Mouse (Mus musculus): ENCODE data around the gene Trpv4. TPM values are rescaled to one million over a fixed set of nuclear protein-coding genes. Genes with fewer than 3 reads are reported as not detected.

Trpv4 gene
- polyA plus RNA-seq, 1 experiment from 2014 or later = 0.17 TPM

- ATAC-seq (replicated peaks; ENCODE audit: low FRiP score) (no peak), DNase-seq (ENCODE audit: low spot score) (no peak)
- WGBS = 86% methylated on average over 15 of the region's 15 CpGs
- no peak overlapping the region for H3K27ac ChIP-seq (ENCODE audit: low read depth, low read length)
- H3K27me3 ChIP-seq (ENCODE audit: control insufficient read depth, insufficient read depth, low read length) = no peaks in the 10 kb centered on the region
- H3K36me3 ChIP-seq (ENCODE audit: control insufficient read depth, insufficient read depth, low read length) = no peaks in the 10 kb centered on the region
- no peaks in the 10 kb centered on the region for H3K9me3 ChIP-seq (ENCODE audit: control insufficient read depth, low read length)
- H3K9ac ChIP-seq (ENCODE audit: low read length) = no peak overlapping the region
- no peak overlapping the region for H3K4me2 ChIP-seq (ENCODE audit: low read depth, low read length, severe bottlenecking)
- H3K4me1 ChIP-seq (replicated peaks; ENCODE audit: control insufficient read depth, insufficient read depth, low read length) = peaks cover 39% of the 10 kb centered on the region
- H3K4me3 ChIP-seq (ENCODE audit: low read depth, low read length) = no peak overlapping the region
Observed at GRCm38 (mm10) chr5:114594741-114595241, 63.4 kb downstream of the Trpv4 start.

- H3K36me3 ChIP-seq (ENCODE audit: control insufficient read depth, insufficient read depth, low read length) = no peaks in the 10 kb centered on the region
- H3K4me3 ChIP-seq (ENCODE audit: low read depth, low read length) = no peak overlapping the region
- WGBS = 87% methylated on average over 5 of the region's 5 CpGs
- H3K9ac ChIP-seq (ENCODE audit: low read length) = no peak overlapping the region
- peaks cover 47% of the 10 kb centered on the region for H3K4me1 ChIP-seq (replicated peaks; ENCODE audit: control insufficient read depth, insufficient read depth, low read length)
- no peak for DNase-seq (ENCODE audit: low spot score)
- H3K27me3 ChIP-seq (ENCODE audit: control insufficient read depth, insufficient read depth, low read length) = no peaks in the 10 kb centered on the region
- no peak overlapping the region for H3K27ac ChIP-seq (ENCODE audit: low read depth, low read length)
- H3K9me3 ChIP-seq (ENCODE audit: control insufficient read depth, low read length) = no peaks in the 10 kb centered on the region
- no peak for ATAC-seq (replicated peaks; ENCODE audit: low FRiP score)
- no peak overlapping the region for H3K4me2 ChIP-seq (ENCODE audit: low read depth, low read length, severe bottlenecking)
Observed at GRCm38 (mm10) chr5:114593949-114594348, 64.3 kb downstream of the Trpv4 start.

GRCm38 (mm10) chr5:114593161-114593821 lies 64.9 kb downstream of the Trpv4 start:
- no peak overlapping the region for H3K4me3 ChIP-seq (ENCODE audit: low read depth, low read length)
- H3K4me2 ChIP-seq (ENCODE audit: low read depth, low read length, severe bottlenecking) = peak overlapping the region; percentile 27; the same call in 1 of the 2 replicates
- no peaks in the 10 kb centered on the region for H3K36me3 ChIP-seq (ENCODE audit: control insufficient read depth, insufficient read depth, low read length)
- ATAC-seq (replicated peaks; ENCODE audit: low FRiP score) (no peak), DNase-seq (ENCODE audit: low spot score) (no peak)
- 51% methylated on average over 12 of the region's 12 CpGs for WGBS
- H3K27ac ChIP-seq (ENCODE audit: low read depth, low read length) = no peak overlapping the region; the same call in 1 of the 2 replicates
- no peaks in the 10 kb centered on the region for H3K27me3 ChIP-seq (ENCODE audit: control insufficient read depth, insufficient read depth, low read length)
- peaks cover 54% of the 10 kb centered on the region for H3K4me1 ChIP-seq (replicated peaks; ENCODE audit: control insufficient read depth, insufficient read depth, low read length)
- no peaks in the 10 kb centered on the region for H3K9me3 ChIP-seq (ENCODE audit: control insufficient read depth, low read length)
- 0 out of 2 replicates have a peak overlapping the region, but pooled peaks have one; percentile 4 for H3K9ac ChIP-seq (ENCODE audit: low read length)

DNA sequence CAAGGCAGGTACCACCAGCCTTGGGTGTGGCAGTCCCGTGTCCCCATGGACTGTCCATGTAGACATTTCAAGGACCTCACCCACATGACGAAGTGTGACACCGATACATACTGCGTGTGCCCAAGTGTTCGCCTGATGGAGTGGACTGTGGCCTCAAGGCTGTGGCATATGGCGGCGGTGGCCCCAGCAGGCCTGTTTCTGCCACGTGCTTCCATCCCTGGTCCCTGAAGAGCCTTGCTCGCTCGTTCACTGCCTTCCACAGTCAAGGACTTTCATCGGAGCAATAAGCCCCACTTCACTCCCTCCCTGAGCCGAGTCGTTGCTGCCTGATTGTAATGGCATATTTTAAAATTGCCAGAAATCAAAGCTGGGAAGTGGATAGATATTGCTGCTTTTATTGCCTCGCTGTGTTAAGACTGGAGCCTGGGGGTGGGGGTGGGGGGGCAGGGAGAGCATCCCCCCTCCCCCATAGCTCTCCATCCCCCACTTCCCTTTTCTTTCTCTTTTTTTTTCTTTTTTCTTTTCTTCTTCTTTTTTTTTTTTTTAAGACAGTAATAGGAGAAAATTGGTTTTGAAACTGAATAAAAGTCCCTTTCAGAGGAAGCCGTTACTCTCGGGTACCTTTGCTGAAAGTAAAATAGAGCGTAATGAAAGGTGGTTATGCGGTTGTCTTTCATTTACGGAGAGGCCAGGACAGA lies 65.6 kb downstream of the Trpv4 start:
- peak overlapping the region; percentile 27; the same call in 1 of the 2 replicates for H3K4me2 ChIP-seq (ENCODE audit: low read depth, low read length, severe bottlenecking)
- ATAC-seq (replicated peaks; ENCODE audit: low FRiP score) = 0 out of 2 replicates have a peak, but pooled peaks have one; percentile 11
- no peak for DNase-seq (ENCODE audit: low spot score)
- H3K4me3 ChIP-seq (ENCODE audit: low read depth, low read length) = no peak overlapping the region
- no peak overlapping the region for H3K9ac ChIP-seq (ENCODE audit: low read length)
- no peaks in the 10 kb centered on the region for H3K9me3 ChIP-seq (ENCODE audit: control insufficient read depth, low read length)
- peaks cover 55% of the 10 kb centered on the region for H3K4me1 ChIP-seq (replicated peaks; ENCODE audit: control insufficient read depth, insufficient read depth, low read length)
- no peaks in the 10 kb centered on the region for H3K27me3 ChIP-seq (ENCODE audit: control insufficient read depth, insufficient read depth, low read length)
- no peaks in the 10 kb centered on the region for H3K36me3 ChIP-seq (ENCODE audit: control insufficient read depth, insufficient read depth, low read length)
- H3K27ac ChIP-seq (ENCODE audit: low read depth, low read length) = peak overlapping the region; percentile 57
- WGBS = 47% methylated on average over 19 of the region's 19 CpGs

- Histone ChIP-seq H3K4me1 (replicated peaks; ENCODE audit: control insufficient read depth, insufficient read depth, low read length) (peaks cover 55% of the 10 kb centered on the region), H3K9me3 (ENCODE audit: control insufficient read depth, low read length) (no peaks in the 10 kb centered on the region), H3K4me2 (ENCODE audit: low read depth, low read length, severe bottlenecking) (no peak overlapping the region), H3K27me3 (ENCODE audit: control insufficient read depth, insufficient read depth, low read length) (no peaks in the 10 kb centered on the region), H3K4me3 (ENCODE audit: low read depth, low read length) (no peak overlapping the region), H3K9ac (ENCODE audit: low read length) (no peak overlapping the region), H3K36me3 (ENCODE audit: control insufficient read depth, insufficient read depth, low read length) (no peaks in the 10 kb centered on the region), H3K27ac (ENCODE audit: low read depth, low read length) (peak overlapping the region; percentile 34)
- 56% methylated on average over 15 of the region's 15 CpGs for WGBS
- ATAC-seq (replicated peaks; ENCODE audit: low FRiP score) (no peak), DNase-seq (ENCODE audit: low spot score) (no peak)
Observed at GRCm38 (mm10) chr5:114591151-114591561, 67.1 kb downstream of the Trpv4 start.

GRCm38 (mm10) chr5:114590043-114590913 lies 67.9 kb downstream of the Trpv4 start:
- H3K27me3 ChIP-seq (ENCODE audit: control insufficient read depth, insufficient read depth, low read length) = no peaks in the 10 kb centered on the region
- no peak for ATAC-seq (replicated peaks; ENCODE audit: low FRiP score)
- no peaks in the 10 kb centered on the region for H3K9me3 ChIP-seq (ENCODE audit: control insufficient read depth, low read length)
- H3K4me2 ChIP-seq (ENCODE audit: low read depth, low read length, severe bottlenecking) = no peak overlapping the region
- no peaks in the 10 kb centered on the region for H3K36me3 ChIP-seq (ENCODE audit: control insufficient read depth, insufficient read depth, low read length)
- H3K4me3 ChIP-seq (ENCODE audit: low read depth, low read length) = no peak overlapping the region
- peak overlapping the region; percentile 34; the same call in 1 of the 2 replicates for H3K27ac ChIP-seq (ENCODE audit: low read depth, low read length)
- DNase-seq (ENCODE audit: low spot score) = no peak
- 85% methylated on average over 17 of the region's 17 CpGs for WGBS
- H3K9ac ChIP-seq (ENCODE audit: low read length) = no peak overlapping the region; the same call in 1 of the 2 replicates
- peaks cover 63% of the 10 kb centered on the region for H3K4me1 ChIP-seq (replicated peaks; ENCODE audit: control insufficient read depth, insufficient read depth, low read length)

GRCm38 (mm10) chr5:114589454-114589853 lies 68.8 kb downstream of the Trpv4 start:
- Histone ChIP-seq H3K9me3 (ENCODE audit: control insufficient read depth, low read length) (no peaks in the 10 kb centered on the region), H3K27me3 (ENCODE audit: control insufficient read depth, insufficient read depth, low read length) (no peaks in the 10 kb centered on the region), H3K36me3 (ENCODE audit: control insufficient read depth, insufficient read depth, low read length) (no peaks in the 10 kb centered on the region), H3K9ac (ENCODE audit: low read length) (no peak overlapping the region; the same call in 1 of the 2 replicates), H3K4me1 (replicated peaks; ENCODE audit: control insufficient read depth, insufficient read depth, low read length) (peaks cover 70% of the 10 kb centered on the region), H3K4me3 (ENCODE audit: low read depth, low read length) (no peak overlapping the region), H3K27ac (ENCODE audit: low read depth, low read length) (peak overlapping the region; percentile 18; the same call in 1 of the 2 replicates), H3K4me2 (ENCODE audit: low read depth, low read length, severe bottlenecking) (no peak overlapping the region)
- WGBS = 26% methylated on average over 2 of the region's 2 CpGs
- ATAC-seq (replicated peaks; ENCODE audit: low FRiP score) (no peak), DNase-seq (ENCODE audit: low spot score) (no peak)

GRCm38 (mm10) chr5:114589026-114589425 lies 69.2 kb downstream of the Trpv4 start:
- H3K9ac ChIP-seq (ENCODE audit: low read length) = no peak overlapping the region
- H3K4me3 ChIP-seq (ENCODE audit: low read depth, low read length) = no peak overlapping the region
- WGBS = 26% methylated on average over 6 of the region's 6 CpGs
- peak overlapping the region; percentile 18; the same call in 1 of the 2 replicates for H3K27ac ChIP-seq (ENCODE audit: low read depth, low read length)
- H3K4me2 ChIP-seq (ENCODE audit: low read depth, low read length, severe bottlenecking) = 0 out of 2 replicates have a peak overlapping the region, but pooled peaks have one; percentile 0
- ATAC-seq (replicated peaks; ENCODE audit: low FRiP score) (0 out of 2 replicates have a peak, but pooled peaks have one; percentile 10), DNase-seq (ENCODE audit: low spot score) (no peak)
- H3K4me1 ChIP-seq (replicated peaks; ENCODE audit: control insufficient read depth, insufficient read depth, low read length) = peaks cover 72% of the 10 kb centered on the region
- H3K9me3 ChIP-seq (ENCODE audit: control insufficient read depth, low read length) = no peaks in the 10 kb centered on the region
- no peaks in the 10 kb centered on the region for H3K27me3 ChIP-seq (ENCODE audit: control insufficient read depth, insufficient read depth, low read length)
- no peaks in the 10 kb centered on the region for H3K36me3 ChIP-seq (ENCODE audit: control insufficient read depth, insufficient read depth, low read length)
